Comparison of ENCODE assay signal across 24 mouse cellular contexts in genomic region chr3:39122250-39122649, GRCm38 (mm10).
"Had no signal": no experiment of that assay in that cellular context is flagged by ENCODE, and none has a peak within 500 bp of the region (broad histone marks: within the 10 kb centered on the region; RNA-seq: fewer than 3 reads in every experiment).

No protein-coding gene starts in this region.

- H3K36me3 ChIP-seq: heart, embryonic 10.5 days; heart, embryonic 12.5 days; hindbrain, embryonic 10.5 days; hindbrain, embryonic 12.5 days; intestine, embryonic 15.5 days; limb, embryonic 13.5 days; limb, embryonic 15.5 days; liver, embryonic 12.5 days had no signal

- DNase-seq: forebrain, postnatal 0 days; gastrocnemius, adult 2 months; gastrocnemius, postnatal 10 days; gastrocnemius, postnatal 25 days; heart, adult 18-20 months; heart, postnatal 10 days; heart, postnatal 4 days; kidney, adult 18-20 months; kidney, adult 9 months; left cerebral cortex, postnatal 4 days had no signal

- H3K9me3 ChIP-seq: hindbrain, embryonic 10.5 days; hindbrain, embryonic 12.5 days; intestine, embryonic 15.5 days; limb, embryonic 13.5 days; liver, embryonic 12.5 days had no signal

- H3K4me3 ChIP-seq: gastrocnemius, adult 2 months; heart, embryonic 10.5 days; heart, embryonic 12.5 days; hindbrain, embryonic 10.5 days; hindbrain, embryonic 12.5 days; intestine, embryonic 15.5 days; layer of hippocampus, adult 2 months; limb, embryonic 13.5 days; limb, embryonic 15.5 days; liver, embryonic 12.5 days had no signal

- H3K27ac ChIP-seq: gastrocnemius, adult 2 months; heart, embryonic 10.5 days; hindbrain, embryonic 10.5 days; hindbrain, embryonic 12.5 days; hindbrain, embryonic 14.5 days; intestine, embryonic 15.5 days; layer of hippocampus, adult 2 months; limb, embryonic 13.5 days; limb, embryonic 15.5 days; liver, embryonic 12.5 days; liver, embryonic 14.5 days had no signal

- H3K4me1 ChIP-seq: heart, embryonic 10.5 days; heart, embryonic 12.5 days; hindbrain, embryonic 10.5 days; hindbrain, embryonic 12.5 days; intestine, embryonic 15.5 days; limb, embryonic 13.5 days; limb, embryonic 15.5 days; liver, embryonic 12.5 days had no signal

- ATAC-seq: forebrain, postnatal 0 days; hindbrain, embryonic 16.5 days; inflammation-experienced regulatory T-cells, adult 6 months; intestine, embryonic 15.5 days; intestine, postnatal 0 days; liver, embryonic 12.5 days had no signal

- H3K27me3 ChIP-seq: heart, embryonic 12.5 days; hindbrain, embryonic 12.5 days; intestine, embryonic 15.5 days; limb, embryonic 13.5 days; limb, embryonic 15.5 days; liver, embryonic 12.5 days had no signal

- H3K9ac ChIP-seq: forebrain, postnatal 0 days; heart, embryonic 12.5 days; hindbrain, embryonic 12.5 days; hindbrain, embryonic 14.5 days; intestine, embryonic 15.5 days; limb, embryonic 13.5 days; limb, embryonic 15.5 days; liver, embryonic 12.5 days; liver, embryonic 14.5 days had no signal

- H3K4me2 ChIP-seq: heart, embryonic 12.5 days; hindbrain, embryonic 12.5 days; hindbrain, embryonic 14.5 days; intestine, embryonic 15.5 days; limb, embryonic 13.5 days; limb, embryonic 15.5 days; liver, embryonic 12.5 days had no signal
